Mouse (Mus musculus) bone marrow, adult 2 months (tissue): ENCODE measurements around the gene Lamb2. TPM values are rescaled to one million over a fixed set of nuclear protein-coding genes. Genes with fewer than 3 reads are reported as not detected.

Experiments
- H3K27ac ChIP-seq: fragments of 200-500 bp; 2 replicates; pipeline ENCODE4 v1.5.1; 2012; ENCODE audit warnings: low read depth, mild to moderate bottlenecking, control low read depth, inconsistent platforms, low read length; ENCODE audit not compliant: control insufficient read depth, poor library complexity, insufficient read depth
- H3K4me1 ChIP-seq: fragments of 200-500 bp; 2 replicates; pipeline ENCODE4 v1.6.1; 2011; ENCODE audit warnings: low read length; ENCODE audit not compliant: control insufficient read depth, insufficient read depth
- H3K4me3 ChIP-seq: fragments of 200-500 bp; replicated peaks from 2 replicates; pipeline ENCODE3; 2011; ENCODE audit warnings: mild to moderate bottlenecking, low read depth, low read length, control low read depth; ENCODE audit not compliant: control insufficient read depth
- CTCF ChIP-seq: fragments of 200-500 bp; IDR thresholded peaks from 2 replicates; pipeline ENCODE4 v1.5.1; 2011; ENCODE audit warnings: low read length, control low read depth; ENCODE audit not compliant: control insufficient read depth, insufficient read depth
- POLR2A ChIP-seq: fragments of 200-500 bp; IDR thresholded peaks from 2 replicates; pipeline ENCODE4 v1.6.1; 2011; ENCODE audit warnings: low read depth, mild to moderate bottlenecking, control low read depth, low read length, borderline replicate concordance; ENCODE audit not compliant: control insufficient read depth
- WGBS: fragments of 180-500 bp; shearing (Covaris S2); methylation state at CpG from one replicate; pipeline ENCODE4 v1.1.7; 2018; 5-methylcytosine and 5-hydroxymethylcytosine counted together
- polyA plus RNA-seq: library from polyadenylated mRNA; stranded (reverse); fragments of >200 nt; gene quantifications from 2 replicates; pipeline ENCODE4 v1.2.4, GENCODE M21; 2011; ENCODE audit warnings: low replicate concordance; ENCODE audit not compliant: missing spikeins, insufficient read depth, insufficient read length

The Lamb2 gene
- polyA plus RNA-seq, 1 experiment: 9.0 TPM

DNA sequence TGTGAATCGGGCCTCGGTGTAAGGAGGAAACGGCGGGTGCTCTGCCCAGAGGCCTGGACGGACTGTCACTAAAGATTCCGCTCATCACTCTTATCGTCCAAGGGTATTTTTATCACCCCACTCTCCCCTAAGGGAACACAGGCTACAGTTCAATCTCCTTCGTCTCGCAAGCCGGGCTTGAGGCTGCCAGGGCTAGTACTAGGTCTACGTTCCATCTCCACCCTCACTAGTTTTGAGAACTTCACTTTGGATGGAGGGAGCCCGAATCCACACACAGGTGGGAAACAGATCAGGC is 11.7 kb downstream of the Lamb2 start:
- under 1% methylated on average over 12 of the region's 12 CpGs for WGBS
- TF ChIP-seq POLR2A (no peak), CTCF (no peak)
- Histone ChIP-seq H3K4me3 (peak overlapping the region; percentile 86), H3K4me1 (peaks cover 5% of the 10 kb centered on the region), H3K27ac (peak overlapping the region; percentile 96)

DNA sequence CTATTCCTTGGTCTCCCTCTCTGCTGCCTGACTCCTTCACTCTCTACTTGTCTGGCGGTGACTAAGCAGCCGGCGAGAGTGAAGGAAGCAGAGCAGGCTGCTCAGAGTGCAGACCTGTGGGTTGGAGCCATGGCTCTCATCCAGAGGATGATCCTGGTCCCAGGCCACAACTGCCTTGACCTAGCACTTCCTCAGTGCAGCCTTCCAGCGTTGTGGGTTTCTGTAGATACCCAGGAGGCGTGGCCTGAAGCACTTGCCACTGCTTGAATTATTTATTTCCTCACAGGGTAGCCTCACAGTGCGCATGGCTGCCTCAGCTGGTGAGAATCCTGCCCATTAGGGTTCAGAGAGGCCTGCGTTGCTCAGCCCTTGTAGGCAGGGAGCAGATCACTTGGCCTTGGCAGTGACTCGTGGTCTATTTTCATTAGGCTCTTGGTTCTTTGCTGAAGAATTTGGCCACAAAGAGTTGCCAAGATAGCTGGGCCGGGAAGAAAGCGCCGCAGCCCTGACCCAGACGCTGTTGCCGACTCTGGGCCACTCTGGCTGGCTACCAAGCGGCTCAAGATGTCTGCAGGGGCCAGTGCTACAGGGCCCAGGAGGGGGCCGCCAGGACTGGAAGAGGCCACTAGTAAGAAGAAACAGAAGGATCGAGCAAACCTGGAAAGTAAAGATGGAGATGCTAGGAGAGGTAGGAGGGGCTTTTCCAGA is 12.7 kb downstream of the Lamb2 start:
- Histone ChIP-seq H3K4me3 (peak overlapping the region; percentile 34), H3K4me1 (peaks cover 5% of the 10 kb centered on the region), H3K27ac (no peak overlapping the region)
- TF ChIP-seq CTCF: no peak
- no peak for TF ChIP-seq POLR2A
- 37% methylated on average over 16 of the region's 16 CpGs for WGBS

DNA sequence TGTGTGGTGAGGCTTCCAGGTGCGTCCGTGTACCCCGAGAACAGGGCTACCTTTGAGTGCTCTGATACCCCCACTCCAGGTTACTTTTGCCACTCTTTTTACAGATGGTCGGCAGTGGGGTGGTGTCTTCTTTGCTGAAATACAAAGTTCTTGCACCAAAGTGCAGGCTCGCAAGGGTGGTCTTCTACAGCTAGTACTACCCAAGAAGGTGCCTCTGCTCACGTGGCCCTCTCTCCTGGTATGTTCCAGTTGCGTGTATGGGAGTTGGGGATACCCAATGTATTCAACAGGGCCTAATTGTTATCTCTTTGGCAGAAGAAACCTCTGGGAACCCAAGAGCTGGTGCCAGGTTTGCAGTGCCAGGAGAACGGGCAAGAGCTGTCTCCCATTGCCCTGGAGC is 13.7 kb downstream of the Lamb2 start:
- H3K4me1 ChIP-seq: peaks cover 5% of the 10 kb centered on the region
- H3K4me3 ChIP-seq: no peak overlapping the region
- WGBS: 90% methylated on average over 8 of the region's 8 CpGs
- TF ChIP-seq POLR2A: no peak
- TF ChIP-seq CTCF: no peak
- no peak overlapping the region for H3K27ac ChIP-seq

DNA sequence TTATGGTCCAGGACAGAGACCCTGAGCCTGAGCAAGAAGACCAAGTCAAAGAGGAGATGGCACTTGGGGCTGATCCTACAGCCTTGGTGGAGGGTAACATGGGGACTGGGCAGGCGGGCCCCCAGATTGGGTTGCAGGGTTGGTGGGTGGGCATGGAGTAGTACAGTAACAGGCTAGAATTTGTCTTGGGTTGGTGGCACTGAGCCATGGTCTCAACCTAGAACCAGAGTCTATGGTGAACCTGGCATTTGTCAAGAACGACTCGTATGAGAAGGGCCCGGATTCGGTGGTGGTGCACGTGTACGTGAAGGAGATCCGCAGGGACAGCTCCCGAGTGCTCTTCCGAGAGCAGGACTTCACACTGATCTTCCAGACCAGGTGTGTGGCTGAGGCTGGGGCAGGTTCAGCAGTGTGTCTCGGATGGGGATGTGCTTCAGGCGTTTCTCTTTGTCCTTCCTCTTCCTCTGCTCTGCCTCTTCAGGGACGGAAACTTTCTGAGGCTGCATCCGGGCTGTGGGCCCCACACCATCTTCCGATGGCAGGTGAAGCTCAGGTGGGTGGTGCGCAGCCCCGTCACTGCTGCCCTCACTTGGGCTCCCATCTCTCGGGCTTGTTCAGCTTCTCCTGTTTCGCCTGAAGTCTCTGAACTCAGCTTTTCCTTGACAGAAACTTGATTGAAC is 14.8 kb downstream of the Lamb2 start:
- H3K4me3 ChIP-seq: no peak overlapping the region
- 92% methylated on average over 19 of the region's 19 CpGs for WGBS
- H3K27ac ChIP-seq: no peak overlapping the region
- peaks cover 5% of the 10 kb centered on the region for H3K4me1 ChIP-seq
- TF ChIP-seq POLR2A: no peak
- no peak for TF ChIP-seq CTCF

- Histone ChIP-seq H3K4me3 (no peak overlapping the region), H3K27ac (no peak overlapping the region), H3K4me1 (peaks cover 5% of the 10 kb centered on the region)
- WGBS: 83% methylated on average over 10 of the region's 10 CpGs
- no peak for TF ChIP-seq POLR2A
- TF ChIP-seq CTCF: no peak
Observed at GRCm38 (mm10) chr9:108494905-108495304, 15.4 kb downstream of the Lamb2 start.

DNA sequence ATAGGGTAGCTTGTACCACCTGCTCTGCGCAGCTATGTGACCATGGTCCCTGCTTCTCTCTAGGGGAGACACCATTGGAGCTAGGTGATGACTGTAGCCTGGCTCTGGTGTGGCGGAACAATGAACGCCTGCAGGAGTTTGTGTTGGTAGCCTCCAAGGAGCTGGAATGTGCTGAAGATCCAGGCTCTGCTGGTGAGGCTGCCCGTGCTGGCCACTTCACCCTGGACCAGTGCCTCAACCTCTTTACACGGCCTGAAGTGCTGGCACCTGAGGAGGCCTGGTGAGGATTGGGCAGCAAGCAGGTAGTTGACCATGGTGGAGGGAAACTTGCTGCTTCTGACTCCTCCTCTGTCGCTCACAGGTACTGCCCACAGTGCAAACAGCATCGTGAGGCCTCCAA is 19.7 kb downstream of the Lamb2 start:
- no peak overlapping the region; the same call in 1 of the 2 replicates for H3K27ac ChIP-seq
- H3K4me3 ChIP-seq: no peak overlapping the region
- TF ChIP-seq POLR2A: no peak
- TF ChIP-seq CTCF: no peak
- no peaks in the 10 kb centered on the region for H3K4me1 ChIP-seq
- 94% methylated on average over 7 of the region's 7 CpGs for WGBS

DNA sequence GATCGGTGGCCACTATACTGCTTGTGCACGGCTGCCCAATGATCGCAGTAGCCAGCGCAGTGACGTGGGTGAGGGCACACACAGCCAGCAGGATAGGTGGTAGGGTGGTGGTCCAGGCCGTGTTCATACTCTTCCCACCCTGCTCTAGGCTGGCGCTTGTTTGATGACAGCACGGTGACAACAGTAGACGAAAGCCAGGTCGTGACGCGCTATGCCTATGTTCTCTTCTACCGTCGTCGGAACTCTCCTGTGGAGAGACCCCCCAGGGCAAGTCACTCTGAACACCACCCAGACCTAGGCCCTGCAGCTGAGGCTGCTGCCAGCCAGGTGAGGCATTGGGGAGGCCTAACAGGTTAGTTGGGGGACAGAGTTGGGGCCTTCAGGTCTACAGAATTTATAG is 20.4 kb downstream of the Lamb2 start:
- H3K4me1 ChIP-seq: no peaks in the 10 kb centered on the region
- no peak overlapping the region for H3K4me3 ChIP-seq
- no peak overlapping the region for H3K27ac ChIP-seq
- 94% methylated on average over 15 of the region's 15 CpGs for WGBS
- TF ChIP-seq POLR2A (no peak), CTCF (no peak)

DNA sequence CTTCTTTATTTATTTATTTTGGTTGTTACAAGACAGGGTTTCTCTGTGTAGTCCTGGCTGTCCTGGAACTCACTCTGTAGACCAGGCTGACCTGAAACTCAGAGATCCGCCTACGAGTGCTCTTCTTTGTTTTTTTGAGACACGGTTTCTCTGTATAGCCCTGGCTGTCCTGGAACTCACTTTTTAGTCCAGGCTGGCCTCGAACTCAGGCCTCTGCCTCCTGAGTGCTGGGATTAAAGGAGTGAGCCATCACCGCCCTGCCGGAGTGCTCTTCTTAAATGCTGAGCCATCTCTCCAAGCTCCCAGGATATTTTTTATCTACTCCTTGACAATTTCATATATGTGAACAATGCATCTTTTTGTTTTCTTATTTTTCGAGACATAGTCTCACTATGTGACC is 27.4 kb downstream of the Lamb2 start:
- Histone ChIP-seq H3K4me1 (no peaks in the 10 kb centered on the region; the same call in 1 of the 2 replicates), H3K27ac (no peak overlapping the region), H3K4me3 (no peak overlapping the region)
- 86% methylated on average over 7 of the region's 7 CpGs for whole genome bisulfite sequencing
- no peak for TF ChIP-seq POLR2A
- no peak for TF ChIP-seq CTCF
